In the genomic region with DNA sequence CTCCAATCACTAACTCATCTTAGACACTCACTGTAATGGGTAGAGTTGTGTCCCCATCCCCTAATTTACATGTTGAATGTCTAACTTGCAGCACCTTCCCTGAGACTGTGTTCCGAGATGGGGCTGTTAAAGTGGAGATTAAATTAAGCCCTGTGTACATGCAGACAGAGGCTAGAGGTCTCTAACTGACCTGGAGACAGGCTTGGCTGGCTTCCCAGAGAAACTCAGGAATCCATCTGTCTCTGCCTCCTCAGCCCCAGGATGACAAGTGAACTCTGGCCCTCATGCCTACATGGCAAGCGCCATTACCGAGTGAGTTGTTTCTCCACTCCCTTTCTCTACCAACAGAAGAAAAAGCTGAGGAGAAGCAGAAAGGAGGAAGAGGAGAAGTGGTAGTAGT, we compare ENCODE assay signal across 18 mouse cellular contexts. TPM values are rescaled to one million over a fixed set of nuclear protein-coding genes. Genes with fewer than 3 reads are reported as not detected.
DNase-seq lines count a peak whose midpoint lies in the region; TF ChIP-seq lines count a peak whose summit lies in the region.
"Had no signal": no experiment of that assay in that cellular context is flagged by ENCODE, and none has a peak within 500 bp of the region (broad histone marks: within the 10 kb centered on the region; RNA-seq: fewer than 3 reads in every experiment).

No protein-coding gene starts in this region.

- H3K27me3 ChIP-seq in heart, embryonic 10.5 days (ENCODE audit: insufficient read depth, poor library complexity, severe bottlenecking), result no peaks in the 10 kb centered on the region
- H3K27me3 ChIP-seq in heart, adult 2 months (ENCODE audit: control insufficient read depth, insufficient read depth, low read length), result no peaks in the 10 kb centered on the region
- H3K27me3 ChIP-seq: embryonic facial prominence, embryonic 13.5 days; midbrain, embryonic 15.5 days; neural tube, embryonic 12.5 days had no signal

- no peak for TF ChIP-seq POLR2A in heart, adult 2 months (IDR thresholded peaks at IDR 0.05; ENCODE audit: insufficient read depth, low read depth, low read length)

- 52% methylated on average over 3 of the region's 3 CpGs for WGBS in heart, embryonic 10.5 days
- WGBS in heart, adult 2 months, result 35% methylated on average over 3 of the region's 3 CpGs

- TF ChIP-seq EP300 in heart, adult 2 months (IDR thresholded peaks at IDR 0.05; ENCODE audit: insufficient read depth, low read depth, low read length), result no peak

- peak overlapping the region; percentile 62 for H3K27ac ChIP-seq in heart, embryonic 10.5 days
- no peak overlapping the region; the same call in 1 of the 2 replicates for H3K27ac ChIP-seq in heart, adult 2 months
- H3K27ac ChIP-seq: embryonic facial prominence, embryonic 13.5 days; forebrain, embryonic 10.5 days; midbrain, embryonic 15.5 days; neural tube, embryonic 12.5 days had no signal

- intact Hi-C loops in heart, adult 2 months (cut with DNase I), result no loop called here

- no peak overlapping the region for H3K9ac ChIP-seq in heart, adult 2 months (ENCODE audit: low read depth, low read length)
- H3K9ac ChIP-seq: embryonic facial prominence, embryonic 13.5 days; lung, embryonic 14.5 days; midbrain, embryonic 15.5 days; neural tube, embryonic 12.5 days had no signal

- no peak for TF ChIP-seq CTCF in heart, adult 2 months (IDR thresholded peaks at IDR 0.05)

- peaks cover 42% of the 10 kb centered on the region for H3K4me1 ChIP-seq in heart, embryonic 10.5 days
- H3K4me1 ChIP-seq in heart, adult 2 months (ENCODE audit: control insufficient read depth, insufficient read depth, low read length), result peaks cover 3% of the 10 kb centered on the region
- H3K4me1 ChIP-seq: midbrain, embryonic 15.5 days; neural tube, embryonic 12.5 days had no signal

- H3K79me2 ChIP-seq in heart, adult 2 months (replicated peaks; ENCODE audit: control insufficient read depth, insufficient read depth, low read length), result no peaks in the 10 kb centered on the region

- no peaks in the 10 kb centered on the region for H3K36me3 ChIP-seq in heart, embryonic 10.5 days
- H3K36me3 ChIP-seq in heart, adult 2 months (ENCODE audit: control insufficient read depth, insufficient read depth, low read length), result no peaks in the 10 kb centered on the region
- H3K36me3 ChIP-seq: embryonic facial prominence, embryonic 13.5 days; forebrain, embryonic 10.5 days; midbrain, embryonic 15.5 days; neural tube, embryonic 12.5 days had no signal

- no peaks in the 10 kb centered on the region for H3K9me3 ChIP-seq in heart, embryonic 10.5 days
- H3K9me3 ChIP-seq: embryonic facial prominence, embryonic 13.5 days; forebrain, embryonic 10.5 days; midbrain, embryonic 15.5 days; neural tube, embryonic 12.5 days had no signal

- no peak overlapping the region for H3K4me3 ChIP-seq in heart, embryonic 10.5 days
- H3K4me3 ChIP-seq in heart, adult 2 months, result no peak overlapping the region
- H3K4me3 ChIP-seq: embryonic facial prominence, embryonic 13.5 days; forebrain, embryonic 10.5 days; midbrain, embryonic 15.5 days; neural tube, embryonic 12.5 days had no signal

- DNase-seq in heart, embryonic 10.5 days (ENCODE audit: low spot score), result no peak
- DNase-seq in heart, adult 2 months, result no peak
- DNase-seq in kidney, adult 11 months, result peak; percentile 49
- DNase-seq in kidney, adult 18-20 months, result no peak
- peak; percentile 42 to 43 for DNase-seq in kidney, adult 8-10 months
- DNase-seq in kidney, postnatal 36 days, result peak; percentile 67 to 68
- DNase-seq in urinary bladder, adult 2 months (ENCODE audit: low spot score), result no peak
- no peak for DNase-seq in layer of hippocampus, adult 9-10 months (ENCODE audit: low spot score)
- DNase-seq: adrenal gland, adult 2 months; B cell, adult 2 months; cerebellum, postnatal 36 days; gastrocnemius, postnatal 36 days; lung, embryonic 14.5 days; thymus, adult 18-20 months had no signal

RNA-seq across cellular contexts. Expression of a gene that starts 7.2 kb away (rescaled TPM):
- polyA plus RNA-seq in heart, embryonic 10.5 days (2016; fragmentation: Nextera tagmentation; extraction: Ambion mirVana), result 16.2 and 17.6 TPM in 2 replicates
- total RNA-seq in heart, adult 2 months (2021), result 10 to 100 TPM in 1 of 2 experiments, 1 to 10 TPM in 1; 3.7 to 10.1 TPM
- 2.6 and 4.8 TPM in 2 replicates for polyA plus RNA-seq in heart, adult 2 months (2012; rRNA removed)
- 53.1 and 53.3 TPM in 2 replicates for polyA plus RNA-seq in urinary bladder, adult 2 months (2012; rRNA removed)

Comparison
In these comparisons a context has a peak if more than half of its experiments do, and no peak if none do; other contexts are left out.
1. DNase-seq: peak in kidney, adult 11 months (single experiment), kidney, adult 8-10 months (2 of 2) and kidney, postnatal 36 days (2 of 2); none in heart, embryonic 10.5 days (single experiment), heart, adult 2 months (0 of 2), kidney, adult 18-20 months (single experiment), urinary bladder, adult 2 months (single experiment) and layer of hippocampus, adult 9-10 months (single experiment).